Mouse (Mus musculus) 3134 (cell line): ENCODE measurements around the gene Ankrd34a.
A peak's percentile ranks its signal among the peaks of the same experiment; 100 is the strongest.

ENCODE experiments used
- DNase-seq: peaks from one replicate; pipeline ENCODE4 v3.0.0-alpha.2; 2011; ENCODE audit warnings: low spot score; ENCODE audit not compliant: insufficient read length; ENCODE audit errors: extremely low read depth

The Ankrd34a gene

DNA sequence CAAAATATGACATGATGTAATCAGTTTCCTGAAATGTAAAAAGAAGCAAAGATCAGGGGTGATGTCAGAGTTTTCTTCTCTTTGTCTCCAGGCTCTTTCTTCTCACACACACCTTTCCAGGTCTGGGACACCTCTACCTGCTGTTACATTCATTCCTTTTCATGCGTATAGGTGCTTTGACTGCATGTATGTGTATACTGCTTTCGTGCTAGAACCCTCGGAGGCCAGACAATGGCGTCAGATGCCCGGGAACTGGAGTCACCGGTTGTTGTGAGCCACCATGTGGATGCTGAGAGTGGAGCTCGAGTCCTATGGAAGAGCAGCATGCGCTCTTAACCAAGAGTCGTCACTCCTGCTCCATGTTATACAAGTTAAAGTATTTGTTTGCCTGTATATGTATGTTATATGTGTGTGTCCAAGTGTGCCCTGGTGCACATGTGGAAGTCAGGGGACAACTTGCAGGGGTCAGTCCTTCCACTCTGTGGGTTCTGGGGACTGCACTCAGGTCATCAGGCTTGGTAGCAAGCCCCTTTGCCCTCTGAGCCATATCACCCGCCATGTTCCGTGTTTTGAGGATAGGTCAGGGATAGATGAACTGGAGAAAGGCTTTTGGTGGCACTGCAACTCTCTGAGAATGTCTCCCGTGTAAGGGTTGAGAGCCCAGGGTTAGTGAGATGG is 17.7 kb upstream of the Ankrd34a start:
- no peak for DNase-seq

DNA sequence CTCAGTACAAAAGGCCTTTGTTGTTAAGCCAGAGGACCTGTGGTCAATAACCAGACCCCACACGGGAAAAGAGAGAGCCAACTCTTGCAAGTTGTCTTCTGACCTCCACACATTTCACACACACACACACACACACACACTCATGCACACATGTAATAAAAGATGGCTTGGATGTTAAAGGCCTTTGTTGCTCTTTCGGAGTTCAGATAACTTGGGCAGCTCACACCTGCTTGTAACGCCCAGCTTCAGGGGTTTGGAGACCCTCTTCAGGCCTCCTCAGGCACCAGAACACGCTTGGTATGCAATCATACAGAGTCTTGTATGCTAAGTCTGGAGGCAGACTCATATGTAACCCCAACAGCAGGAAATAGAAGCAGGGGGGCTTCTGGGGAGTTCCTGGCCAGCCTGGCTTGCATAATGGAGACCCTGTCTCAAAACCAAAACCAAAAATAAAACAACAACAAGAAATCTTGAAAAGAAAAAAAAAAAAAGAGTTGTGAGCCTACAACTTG is 17.1 kb upstream of the Ankrd34a start:
- no peak for DNase-seq

DNA sequence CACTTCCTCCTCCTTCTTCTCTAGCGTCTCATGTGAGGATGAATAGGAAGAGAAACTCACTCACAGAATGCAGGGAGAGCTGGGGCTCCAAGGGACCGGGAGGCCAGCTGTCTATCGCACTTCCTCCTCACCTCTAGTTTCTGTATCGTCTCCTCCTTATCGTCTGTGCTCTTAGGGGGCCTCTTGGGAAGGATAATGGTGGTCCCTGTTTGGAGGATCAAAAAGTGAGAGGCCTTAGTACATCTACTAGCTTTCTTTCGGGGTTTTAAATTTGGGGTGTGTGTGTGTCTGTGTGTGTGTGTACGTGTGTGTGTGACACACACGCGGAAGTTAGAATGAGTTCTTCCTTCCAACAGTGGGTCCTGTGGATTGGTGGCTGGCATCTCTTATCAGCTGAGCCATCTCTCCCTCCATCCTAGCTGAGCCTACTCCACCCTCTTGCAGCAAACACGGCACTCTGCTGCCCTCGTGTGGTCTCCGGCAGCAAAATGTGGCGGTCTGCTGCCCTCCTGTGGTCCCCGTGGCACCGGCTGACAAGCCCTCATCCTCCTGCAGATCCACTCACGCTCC is 16.5 kb upstream of the Ankrd34a start:
- peak; percentile 89 for DNase-seq

DNA sequence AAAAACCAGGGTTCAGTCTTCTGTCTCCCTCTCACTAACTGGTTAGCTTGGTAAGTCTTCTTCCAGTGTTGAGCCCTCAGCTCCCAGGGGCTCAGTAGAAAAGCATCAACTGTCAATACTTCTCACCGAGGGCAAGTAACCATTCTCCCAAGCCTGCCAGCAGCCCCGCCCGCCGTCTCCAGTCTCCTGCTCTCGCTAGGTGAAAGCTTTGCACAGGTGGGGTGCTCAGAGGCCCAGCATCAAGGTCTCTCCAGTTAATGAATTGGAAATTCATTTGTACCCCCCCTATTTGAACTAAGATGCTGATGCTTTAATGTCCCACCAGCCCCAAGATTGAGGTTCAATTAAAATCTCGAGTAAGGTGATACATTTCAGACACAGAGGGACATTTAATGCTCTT is 15.3 kb upstream of the Ankrd34a start:
- DNase-seq, result no peak

DNA sequence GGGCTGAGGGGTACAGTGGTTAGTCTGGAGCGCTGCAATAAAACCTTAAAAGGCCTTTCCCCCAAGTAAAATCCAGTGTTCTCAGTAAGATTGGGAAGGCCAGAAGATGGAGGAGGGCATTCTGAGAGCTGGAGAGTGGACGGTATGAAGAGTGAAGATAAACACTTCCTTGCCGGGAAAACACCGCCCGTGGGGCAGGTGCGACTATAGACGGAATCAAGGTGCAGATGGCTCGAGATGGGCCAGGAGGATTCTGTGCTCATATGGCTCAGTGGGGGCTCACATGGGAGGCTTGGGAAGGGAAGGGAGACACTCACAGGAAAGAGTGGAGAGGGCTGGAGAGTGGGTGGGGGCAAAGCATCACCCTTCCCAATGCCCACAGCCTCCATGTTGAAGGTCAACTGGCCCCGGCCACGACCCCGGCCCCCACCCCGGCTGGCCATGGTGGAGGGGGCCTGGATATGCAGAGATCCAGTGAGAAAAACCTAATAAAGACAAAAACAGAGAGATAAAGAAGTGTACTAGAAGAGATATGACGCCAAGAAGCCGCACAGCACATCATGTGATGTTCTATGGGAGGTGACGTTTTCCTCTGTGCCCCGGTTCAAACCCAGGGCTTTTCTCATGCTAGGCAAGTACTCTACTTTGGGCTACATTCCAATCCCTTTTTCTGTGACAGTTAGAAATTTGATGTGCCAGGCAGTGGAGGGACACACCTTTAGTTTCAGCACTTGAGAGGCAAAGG is 14.5 kb upstream of the Ankrd34a start:
- DNase-seq, result no peak

DNA sequence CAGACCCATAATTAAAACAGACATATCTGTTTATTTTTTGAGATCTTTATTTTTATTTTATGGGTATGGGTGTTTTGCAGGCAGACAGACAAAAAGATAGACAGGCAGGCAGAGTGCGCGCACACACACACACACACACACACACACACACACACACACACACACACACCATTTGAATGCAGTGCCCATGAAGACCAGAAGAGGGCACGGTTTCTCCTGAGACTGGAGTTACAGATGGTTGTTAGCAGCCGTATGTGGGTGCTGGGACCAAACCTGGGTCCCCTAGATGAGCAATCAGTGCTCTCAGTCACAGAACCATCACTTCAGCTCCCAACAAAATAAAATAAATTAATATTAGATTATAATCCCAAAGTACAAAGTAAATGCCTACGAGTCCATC is 13.1 kb upstream of the Ankrd34a start:
- DNase-seq, result no peak

DNA sequence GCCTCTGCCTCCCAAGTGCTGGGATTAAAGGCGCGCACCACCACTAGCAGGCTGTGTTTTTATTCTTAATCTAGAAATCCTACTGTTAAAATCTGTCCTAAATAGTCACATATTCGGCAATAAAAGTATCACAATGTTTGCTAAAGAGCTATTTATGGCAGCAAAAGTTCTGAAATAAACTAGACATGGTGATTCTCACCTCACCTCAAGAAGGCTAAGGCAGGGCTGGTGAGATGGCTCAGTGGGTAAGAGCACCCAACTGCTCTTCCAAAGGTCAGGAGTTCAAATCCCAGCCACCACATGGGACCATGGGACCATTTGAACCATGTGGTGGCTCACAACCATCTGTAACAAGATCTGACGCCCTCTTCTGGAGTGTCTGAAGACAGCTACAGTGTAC is 5.8 kb upstream of the Ankrd34a start:
- no peak for DNase-seq

DNA sequence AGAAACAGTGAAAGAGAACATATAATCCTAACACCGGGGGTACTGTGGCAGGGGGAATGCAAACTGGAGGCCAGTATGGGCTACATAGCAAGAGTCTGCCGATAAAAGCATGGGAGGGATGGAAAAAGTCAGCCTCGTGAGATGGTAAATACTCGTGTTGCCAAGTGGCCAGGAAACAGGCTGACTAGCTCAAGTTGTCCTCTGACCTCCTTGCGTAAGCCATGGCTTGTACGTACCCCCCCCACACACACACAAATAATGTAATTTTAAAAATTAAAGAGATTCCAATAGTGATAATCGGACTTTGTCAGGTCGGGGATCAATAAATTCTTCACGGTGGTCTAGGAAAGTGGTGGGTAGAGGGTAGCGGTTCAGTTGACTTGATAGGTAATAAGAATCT is 3.1 kb upstream of the Ankrd34a start:
- no peak for DNase-seq

DNA sequence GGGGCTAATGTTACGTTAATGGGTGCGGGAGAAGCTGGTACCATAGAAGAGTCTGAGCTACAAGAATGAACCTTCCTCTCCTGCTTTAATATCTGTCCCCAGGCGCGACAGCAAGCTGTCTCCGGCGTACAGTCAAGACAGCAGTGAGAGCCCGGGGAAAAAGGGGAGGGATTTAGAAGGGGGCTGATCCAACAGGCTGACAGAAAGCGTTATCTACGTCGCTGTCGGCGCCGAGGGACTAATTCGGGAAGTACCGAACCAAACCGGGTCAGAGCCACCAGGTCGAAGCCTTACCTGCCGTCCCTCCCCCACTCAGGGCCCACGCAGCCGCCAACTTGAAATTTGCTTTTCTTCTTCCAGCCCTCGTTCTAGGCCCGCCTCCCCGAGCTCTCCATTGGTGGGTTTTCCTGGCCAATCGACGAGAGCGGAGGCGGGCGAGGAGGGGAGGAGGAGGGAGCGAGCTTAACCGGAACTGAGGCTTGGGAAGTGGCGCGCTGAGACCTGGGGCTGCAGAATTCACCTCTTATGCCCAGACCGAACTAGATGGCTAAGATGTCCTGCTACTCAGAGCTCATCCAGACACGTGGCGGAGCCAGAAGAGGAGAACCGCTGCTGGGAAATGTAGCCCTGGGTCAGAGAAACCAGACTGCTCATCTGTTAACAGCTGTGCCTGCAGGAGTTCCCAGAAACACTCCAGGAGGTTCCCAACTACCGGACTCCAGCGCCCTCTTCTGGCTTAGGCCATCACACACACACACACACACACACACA is 2.5 kb upstream of the Ankrd34a start, which contains the start of gene Polr3gl:
Gene Polr3gl (minus strand): TSS at position 392 of the 771 bp plus-strand sequence.
- peak; percentile 94 for DNase-seq

DNA sequence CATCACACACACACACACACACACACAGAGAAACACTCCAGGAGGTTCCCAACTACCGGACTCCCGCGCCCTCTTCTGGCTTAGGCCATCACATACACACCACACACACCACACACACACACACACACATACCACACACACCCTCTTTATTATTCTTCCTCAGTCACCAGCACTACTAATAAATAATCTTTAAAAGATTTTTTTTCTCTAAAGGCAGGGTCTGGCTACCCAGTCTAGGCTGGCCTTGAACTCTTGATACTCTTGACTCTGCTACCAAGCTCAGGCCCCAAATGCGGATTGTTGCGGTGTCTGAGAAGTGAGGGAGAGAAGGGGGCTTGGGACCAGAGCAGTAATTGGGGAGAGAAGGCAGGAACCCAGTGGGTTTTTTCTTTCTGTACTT is 1.6 kb upstream of the Ankrd34a start:
- DNase-seq, result no peak

DNA sequence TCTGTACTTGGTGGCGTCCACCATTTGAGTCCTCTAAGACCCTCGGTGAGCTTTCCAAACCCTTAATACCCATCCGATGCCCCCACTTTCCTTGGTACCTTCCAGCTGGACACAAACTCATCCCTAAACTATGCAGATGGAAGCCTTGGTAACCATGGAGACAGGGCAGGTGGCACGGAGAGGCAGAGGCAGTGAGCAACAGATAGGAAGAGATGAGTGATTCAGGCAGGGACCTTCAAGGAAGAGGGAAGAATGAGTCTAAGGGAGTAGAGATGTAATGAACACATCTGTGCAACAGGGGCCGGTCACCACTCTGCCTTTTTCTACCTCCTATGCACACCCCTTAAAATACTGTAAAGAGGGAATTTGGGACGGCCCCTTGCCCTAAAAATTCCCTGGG is 775 bp upstream of the Ankrd34a start:
- DNase-seq, result no peak

DNA sequence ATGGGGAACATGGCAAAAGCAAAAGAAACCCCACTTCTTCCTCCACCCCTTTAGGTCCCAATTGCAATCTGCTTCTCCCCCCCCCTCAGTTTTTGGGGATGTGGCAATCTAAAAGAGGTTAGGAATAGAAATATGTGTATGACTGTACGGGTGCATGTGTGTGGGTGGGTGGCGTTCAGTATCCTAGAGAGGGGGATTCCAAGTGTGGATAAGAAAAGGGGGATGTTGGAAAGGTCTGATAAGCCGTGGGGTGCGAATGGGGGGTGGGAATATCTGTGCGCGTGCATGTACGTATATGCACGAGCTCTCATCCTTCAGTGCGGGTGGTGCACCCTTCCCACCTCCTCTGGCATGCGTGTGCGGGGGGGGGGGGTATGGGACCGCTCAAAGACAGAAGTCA is 419 bp downstream of the Ankrd34a start:
- DNase-seq, result no peak

DNA sequence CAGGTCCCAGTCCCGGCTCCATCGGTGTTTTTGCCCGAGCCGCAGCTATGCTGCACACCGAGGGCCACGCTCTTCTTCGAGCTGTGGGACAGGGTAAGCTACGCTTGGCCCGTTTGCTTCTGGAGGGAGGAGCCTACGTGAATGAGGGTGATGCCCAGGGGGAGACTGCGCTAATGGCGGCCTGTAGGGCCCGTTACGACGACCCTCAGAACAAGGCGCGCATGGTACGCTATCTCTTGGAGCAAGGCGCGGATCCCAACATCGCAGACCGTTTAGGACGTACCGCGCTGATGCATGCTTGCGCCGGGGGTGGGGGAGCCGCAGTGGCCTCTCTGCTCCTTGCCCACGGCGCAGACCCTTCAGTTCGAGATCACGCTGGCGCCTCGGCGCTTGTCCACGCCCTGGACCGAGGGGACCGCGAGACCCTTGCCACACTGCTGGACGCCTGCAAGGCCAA is 1.0 kb downstream of the Ankrd34a start:
- no peak for DNase-seq

DNA sequence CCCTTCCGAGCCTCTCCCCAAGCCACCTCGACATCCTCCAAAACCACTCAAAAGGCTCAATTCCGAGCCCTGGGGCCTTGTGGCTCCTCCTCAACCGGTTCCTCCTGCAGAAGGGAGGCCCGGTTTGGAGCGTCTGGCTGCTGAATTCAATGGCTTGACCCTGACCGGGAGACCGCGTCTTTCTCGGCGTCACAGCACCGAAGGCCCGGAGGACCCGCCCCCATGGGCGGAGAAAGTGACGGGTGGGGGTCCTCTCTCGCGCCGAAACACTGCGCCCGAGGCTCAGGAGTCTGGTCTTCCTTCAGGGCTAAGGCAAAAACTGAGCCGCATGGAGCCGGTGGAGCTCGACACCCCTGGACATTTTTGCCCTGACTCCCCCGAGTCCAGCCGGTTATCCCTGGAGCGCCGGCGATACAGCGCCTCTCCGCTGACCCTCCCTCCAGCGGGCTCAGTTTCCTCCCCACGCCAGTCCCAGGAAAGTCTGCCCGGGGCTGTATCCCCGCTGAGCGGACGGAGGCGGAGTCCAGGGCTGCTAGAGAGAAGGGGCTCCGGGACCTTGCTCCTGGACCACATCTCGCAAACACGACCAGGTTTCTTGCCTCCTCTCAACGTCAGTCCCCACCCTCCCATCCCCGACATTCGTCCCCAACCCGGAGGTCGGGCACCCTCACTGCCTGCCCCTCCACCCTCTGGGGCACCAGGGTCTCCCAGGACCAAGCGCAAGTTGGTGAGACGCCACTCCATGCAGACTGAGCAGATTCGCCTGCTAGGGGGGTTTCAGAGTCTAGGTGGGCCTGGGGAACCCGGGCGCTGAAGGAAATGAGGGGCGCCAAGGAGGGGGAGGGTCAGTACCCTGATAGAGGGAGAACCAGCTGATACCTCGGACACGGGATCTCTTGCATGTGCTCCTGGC is 2.0 kb downstream of the Ankrd34a start:
- DNase-seq, result no peak

DNA sequence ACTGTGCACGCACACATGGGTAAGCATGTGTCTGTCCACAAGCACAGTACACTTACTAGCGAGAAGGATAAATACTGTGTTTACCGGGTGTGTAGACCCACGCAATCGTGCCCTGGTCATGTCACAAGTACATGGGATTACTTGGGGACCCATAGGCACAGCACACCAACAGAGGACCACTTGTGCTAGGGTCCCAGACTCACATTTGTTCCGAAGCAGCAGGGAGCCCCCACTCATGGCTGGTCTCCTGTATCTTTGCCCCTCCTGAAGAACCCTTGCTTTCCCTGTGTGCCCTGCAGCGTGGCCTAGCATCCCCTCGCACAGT is 2.6 kb downstream of the Ankrd34a start:
- no peak for DNase-seq

DNA sequence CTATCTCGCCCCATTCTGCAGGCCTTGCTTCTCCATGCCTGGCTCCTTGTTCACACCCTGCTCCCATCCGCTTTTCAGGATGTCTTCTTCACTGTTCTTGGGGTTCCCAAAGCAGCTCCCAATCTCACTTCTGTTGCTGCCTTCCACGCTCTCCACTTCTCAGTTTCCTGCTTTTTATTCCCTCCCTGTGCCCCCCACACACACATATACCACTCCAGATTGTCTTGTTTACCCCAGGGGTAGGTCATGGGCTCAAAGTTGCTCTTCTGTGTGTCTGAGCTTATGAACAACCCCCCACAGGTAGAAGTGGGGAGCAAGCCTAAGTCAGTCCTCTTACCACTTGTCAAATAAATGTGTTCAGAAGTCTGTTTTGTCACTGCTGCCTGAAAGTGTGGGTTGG is 3.0 kb downstream of the Ankrd34a start:
- no peak for DNase-seq

DNA sequence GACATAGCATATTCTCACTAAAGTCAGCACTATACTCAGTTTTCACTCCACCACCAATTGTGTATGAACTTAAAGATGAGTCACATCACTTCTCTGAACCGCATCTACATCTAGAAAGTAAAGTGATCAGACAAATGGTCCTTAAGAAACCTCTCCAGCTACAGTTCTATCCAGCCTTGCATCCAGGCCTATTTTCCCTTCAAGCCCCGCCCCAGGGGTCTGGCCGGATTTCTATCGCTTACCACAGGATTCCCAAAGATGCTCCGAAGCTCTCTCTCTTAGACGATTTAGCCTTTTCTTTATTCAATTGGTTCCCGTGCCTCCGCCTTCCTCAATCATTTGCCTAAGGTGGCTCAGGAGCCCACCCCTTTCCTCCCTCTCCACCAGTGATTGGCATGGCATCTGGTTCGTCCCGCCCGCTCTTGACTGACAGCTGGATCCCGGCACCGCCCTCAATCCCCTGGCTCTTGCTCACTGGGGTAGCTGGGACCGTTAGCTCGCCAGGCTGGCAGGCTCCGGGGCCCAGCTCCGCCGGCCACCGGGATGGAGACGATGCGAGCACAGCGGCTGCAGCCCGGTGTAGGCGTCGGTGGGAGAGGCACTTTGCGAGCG is 4.3 kb downstream of the Ankrd34a start, which contains the start of gene Lix1l:
Gene Lix1l (plus strand): TSS at position 511 of the 612 bp plus-strand sequence.
- peak; percentile 98 for DNase-seq

DNA sequence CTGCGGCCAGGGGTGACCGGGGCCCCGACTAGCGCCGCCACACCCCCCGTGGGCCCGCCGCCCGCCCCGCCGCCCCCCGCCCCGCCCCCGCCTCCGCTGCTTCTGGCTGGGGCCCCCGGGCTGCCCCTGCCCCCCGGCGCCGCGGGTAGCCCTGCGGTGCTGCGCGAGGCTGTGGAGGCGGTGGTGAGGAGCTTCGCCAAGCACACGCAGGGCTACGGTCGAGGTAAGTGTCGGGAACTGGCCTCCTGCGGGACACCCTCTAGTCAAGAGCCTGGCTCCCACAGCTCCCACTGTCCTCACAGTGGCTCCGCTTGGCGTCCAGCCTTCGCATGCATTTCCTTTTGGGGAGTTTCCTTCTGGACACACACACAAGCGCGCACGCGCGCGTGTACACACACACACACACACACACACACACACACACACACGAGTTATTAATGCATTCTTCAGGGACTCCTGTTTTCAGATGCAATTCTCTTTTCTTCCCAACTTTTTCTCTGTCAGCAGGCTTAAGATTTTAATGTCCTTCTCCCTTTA is 4.9 kb downstream of the Ankrd34a start:
- DNase-seq, result peak; percentile 82
